Mouse (Mus musculus) intestine, embryonic 14.5 days (tissue): ENCODE measurements around the gene Itfg2. TPM values are rescaled to one million over a fixed set of nuclear protein-coding genes. Genes with fewer than 3 reads are reported as not detected.
A peak's percentile ranks its signal among the peaks of the same experiment; 100 is the strongest.

Experiments used
- ATAC-seq: fragments of 200-750 bp; cut with Nextera tagmentation; replicated peaks from 2 replicates; pipeline ENCODE4 v1.8.0; 2017; ENCODE audit warnings: low read depth, moderate number of reproducible peaks, moderate TSS enrichment, moderate library complexity; ENCODE audit not compliant: low FRiP score, low TSS enrichment
- DNase-seq: peaks from one replicate; pipeline ENCODE4 v3.0.0-alpha.2; 2018; ENCODE audit warnings: low spot score
- H3K27ac ChIP-seq: fragments of 300-500 bp; sonication (generic); 2 replicates; pipeline ENCODE4 v1.5.1; 2014; ENCODE audit warnings: low read depth, mild to moderate bottlenecking, control low read depth
- H3K27me3 ChIP-seq: fragments of 300-500 bp; sonication (generic); replicated peaks from 2 replicates; pipeline ENCODE4 v1.6.1; 2014; ENCODE audit warnings: low read length, control low read depth; ENCODE audit not compliant: control insufficient read depth, insufficient read depth
- H3K36me3 ChIP-seq: fragments of 300-500 bp; sonication (generic); 2 replicates; pipeline ENCODE4 v1.6.1; 2014; ENCODE audit warnings: low read length, control low read depth; ENCODE audit not compliant: control insufficient read depth, insufficient read depth
- H3K4me1 ChIP-seq: fragments of 300-500 bp; sonication (generic); replicated peaks from 2 replicates; pipeline ENCODE4 v1.6.1; 2014; ENCODE audit warnings: low read length, control low read depth, mixed read lengths; ENCODE audit not compliant: control insufficient read depth, insufficient read depth
- H3K4me2 ChIP-seq: fragments of 300-500 bp; sonication (generic); 2 replicates; pipeline ENCODE4 v1.6.1; 2014; ENCODE audit warnings: low read length
- H3K4me3 ChIP-seq: fragments of 300-500 bp; sonication (generic); 2 replicates; pipeline ENCODE4 v1.5.1; 2014; ENCODE audit warnings: low read depth, low read length, control low read depth, mixed read lengths
- H3K9ac ChIP-seq: fragments of 300-500 bp; sonication (generic); 2 replicates; pipeline ENCODE4 v1.6.1; 2014; ENCODE audit warnings: mild to moderate bottlenecking, low read length
- H3K9me3 ChIP-seq: fragments of 300-500 bp; sonication (generic); 2 replicates; pipeline ENCODE4 v1.6.1; 2016; ENCODE audit warnings: low read length, control low read depth; ENCODE audit not compliant: control insufficient read depth
- WGBS: fragments of 180-500 bp; shearing (Covaris S2); extraction: QIAGEN DNeasy Blood & Tissue Kit; methylation state at CpG from one replicate; pipeline ENCODE4 v1.1.7; 2014; 5-methylcytosine and 5-hydroxymethylcytosine counted together
- polyA plus RNA-seq: library from polyadenylated mRNA; unstranded; fragments of >200 nt; fragmentation: Nextera tagmentation; extraction: Ambion mirVana; gene quantifications from 2 replicates; pipeline ENCODE4 v1.2.1, GENCODE M21; 2014

The Itfg2 gene
- polyA plus RNA-seq, 1 experiment from 2014 or later: 35.9 TPM

DNA sequence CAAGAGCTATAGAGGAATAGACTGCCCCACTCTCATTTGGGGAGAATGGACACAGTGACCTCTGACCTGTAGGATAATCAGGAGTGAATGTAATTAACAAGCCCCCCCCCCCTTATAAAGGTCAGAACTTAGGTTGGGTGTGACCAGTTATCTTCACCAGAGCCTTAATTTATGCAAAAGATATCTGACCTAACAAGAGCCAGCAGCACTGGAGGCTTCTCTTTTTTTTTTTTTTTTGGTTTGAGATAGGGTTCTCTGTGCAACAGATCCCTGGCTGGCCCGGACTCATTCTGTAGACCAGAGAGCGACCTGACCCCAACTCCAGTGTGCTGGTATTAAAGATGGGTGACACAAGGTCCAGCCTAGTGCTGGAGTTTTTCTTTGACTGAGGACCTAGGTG, 4.6 kb upstream of the Itfg2 start:
- H3K27me3 ChIP-seq: no peaks in the 10 kb centered on the region
- H3K4me1 ChIP-seq: 0 out of 2 replicates have a peak, but pooled peaks cover 3% of the 10 kb centered on the region
- no peak overlapping the region for H3K9ac ChIP-seq
- H3K4me2 ChIP-seq: no peak overlapping the region
- H3K36me3 ChIP-seq: peaks cover 66% of the 10 kb centered on the region
- H3K27ac ChIP-seq: no peak overlapping the region
- H3K4me3 ChIP-seq: no peak overlapping the region
- no peak for DNase-seq
- ATAC-seq: no peak
- 93% methylated on average over 2 of the region's 2 CpGs for WGBS
- H3K9me3 ChIP-seq: no peaks in the 10 kb centered on the region

DNA sequence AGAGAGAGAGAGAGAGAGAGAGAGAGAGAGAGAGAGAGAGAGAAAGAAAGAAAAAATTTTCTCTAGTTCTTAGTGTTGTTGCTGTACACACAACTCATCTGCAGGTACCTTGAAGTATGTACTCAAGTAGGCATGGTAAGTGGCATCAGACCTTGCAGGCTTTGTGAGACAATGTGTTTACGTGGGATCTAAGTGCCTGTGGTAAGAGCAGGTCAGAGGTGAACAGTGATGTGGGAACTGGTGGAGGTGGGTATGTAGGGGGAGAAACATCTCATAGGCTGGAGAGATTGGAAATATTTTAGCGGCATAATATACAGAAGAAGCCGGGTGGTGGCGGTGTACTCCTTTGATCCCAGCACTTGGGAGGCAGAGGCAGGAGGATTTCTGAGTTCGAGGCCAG, 2.8 kb upstream of the Itfg2 start:
- no peaks in the 10 kb centered on the region for H3K9me3 ChIP-seq
- H3K36me3 ChIP-seq: peaks cover 49% of the 10 kb centered on the region
- H3K4me3 ChIP-seq: no peak overlapping the region
- no peak overlapping the region for H3K9ac ChIP-seq
- no peak overlapping the region for H3K27ac ChIP-seq
- H3K4me2 ChIP-seq: no peak overlapping the region
- H3K4me1 ChIP-seq: 0 out of 2 replicates have a peak, but pooled peaks cover 3% of the 10 kb centered on the region
- no peaks in the 10 kb centered on the region for H3K27me3 ChIP-seq
- 90% methylated on average over 5 of the region's 5 CpGs for WGBS
- no peak for DNase-seq
- no peak for ATAC-seq

DNA sequence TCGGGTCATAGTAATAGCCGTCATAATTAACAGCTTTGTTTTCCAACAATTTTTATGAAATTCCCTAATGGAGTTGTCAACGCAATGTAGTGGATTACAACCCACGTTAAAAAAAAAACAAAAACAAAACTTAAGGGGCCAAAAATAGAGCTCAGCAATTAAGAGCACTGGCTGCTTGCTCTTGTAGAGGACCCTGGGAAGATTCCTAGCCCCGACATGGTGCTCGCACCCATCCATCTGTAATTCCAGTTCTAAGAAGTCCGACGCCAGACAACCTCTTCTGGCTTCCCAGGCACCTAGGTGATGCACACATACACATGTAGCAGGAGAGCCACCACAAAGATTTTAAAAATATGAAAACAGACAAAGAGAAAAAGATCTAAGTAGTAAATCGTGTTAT, 315 bp upstream of the Itfg2 start:
- H3K4me1 ChIP-seq: 0 out of 2 replicates have a peak, but pooled peaks cover 3% of the 10 kb centered on the region

DNA sequence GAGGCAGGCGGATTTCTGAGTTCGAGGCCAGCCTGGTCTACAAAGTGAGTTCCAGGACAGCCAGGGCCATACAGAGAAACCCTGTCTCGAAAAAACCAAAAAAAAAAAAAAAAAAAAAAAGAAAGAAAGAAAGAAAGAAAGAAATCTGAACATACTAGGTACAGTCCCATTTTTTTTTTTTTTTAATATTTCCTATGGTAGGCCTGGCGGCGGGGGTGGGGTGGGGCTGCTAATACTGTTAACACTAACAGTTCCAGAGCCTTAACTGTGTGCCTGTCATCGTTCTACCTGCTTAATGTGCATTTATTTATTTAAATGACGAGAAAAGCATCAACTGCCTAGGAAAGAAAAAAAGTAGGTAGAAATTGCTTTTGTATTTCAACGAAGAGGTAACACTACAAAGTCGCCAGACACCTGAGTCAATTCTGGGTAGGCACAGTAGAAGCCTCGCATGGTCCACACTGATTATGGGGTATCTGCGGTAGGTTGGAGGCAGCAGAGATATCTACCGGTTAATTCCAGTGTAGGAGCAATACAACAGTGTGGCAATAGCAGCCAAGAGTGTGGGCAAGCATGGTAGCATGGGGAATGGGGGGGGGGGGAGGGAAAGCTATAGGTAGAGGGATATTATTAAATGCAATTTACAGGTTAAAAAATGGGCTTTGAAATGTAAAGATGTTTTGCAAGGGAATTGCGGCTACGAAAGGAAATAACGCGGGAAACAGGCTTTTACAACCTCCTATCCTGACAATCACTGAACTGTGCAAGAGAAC, 1.0 kb downstream of the Itfg2 start:
- peak overlapping the region; percentile 73 for H3K4me3 ChIP-seq
- ATAC-seq (no peak), DNase-seq (no peak)
- H3K36me3 ChIP-seq: peaks cover 16% of the 10 kb centered on the region; the same call in 1 of the 2 replicates
- H3K27ac ChIP-seq: peak overlapping the region; percentile 93
- 0 out of 2 replicates have a peak, but pooled peaks cover 3% of the 10 kb centered on the region for H3K4me1 ChIP-seq
- H3K4me2 ChIP-seq: peak overlapping the region; percentile 72
- no peaks in the 10 kb centered on the region for H3K9me3 ChIP-seq
- WGBS: 38% methylated on average over 15 of the region's 16 CpGs
- H3K9ac ChIP-seq: peak overlapping the region; percentile 69
- no peaks in the 10 kb centered on the region for H3K27me3 ChIP-seq

More for the DNA sequence above, 315 bp upstream of the Itfg2 start:
- DNase-seq (no peak), ATAC-seq (no peak)
- 21% methylated on average over 9 of the region's 9 CpGs for WGBS
- Histone ChIP-seq H3K4me3 (peak overlapping the region; percentile 73), H3K36me3 (peaks cover 30% of the 10 kb centered on the region), H3K9ac (peak overlapping the region; percentile 69), H3K4me2 (peak overlapping the region; percentile 72), H3K27ac (peak overlapping the region; percentile 93), H3K27me3 (no peaks in the 10 kb centered on the region), H3K9me3 (no peaks in the 10 kb centered on the region)

DNA sequence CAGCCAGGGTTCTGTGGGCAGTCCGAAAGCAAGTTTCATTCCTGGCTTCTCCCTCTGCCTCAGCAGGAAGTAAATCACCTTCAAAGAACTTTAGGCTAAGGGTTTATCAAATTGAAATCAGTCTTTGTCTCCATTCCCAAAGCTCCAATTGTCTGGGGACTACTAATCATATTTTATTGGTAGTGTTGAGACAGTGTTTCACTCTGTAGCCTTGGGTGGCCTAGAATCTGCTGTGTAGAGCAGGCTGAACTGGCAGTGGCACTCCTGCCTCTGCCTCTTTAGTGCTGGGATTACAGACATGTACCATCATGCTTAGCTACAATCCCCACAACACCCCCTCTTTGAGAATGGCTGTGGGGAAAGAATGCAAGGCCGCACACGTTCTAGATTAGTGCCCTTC, 3.3 kb downstream of the Itfg2 start:
- WGBS: 91% methylated on average over 3 of the region's 3 CpGs
- peaks cover 5% of the 10 kb centered on the region; the same call in 1 of the 2 replicates for H3K36me3 ChIP-seq
- H3K4me1 ChIP-seq: 0 out of 2 replicates have a peak, but pooled peaks cover 3% of the 10 kb centered on the region
- no peaks in the 10 kb centered on the region for H3K9me3 ChIP-seq
- no peak overlapping the region for H3K4me3 ChIP-seq
- no peaks in the 10 kb centered on the region for H3K27me3 ChIP-seq
- no peak overlapping the region for H3K4me2 ChIP-seq
- DNase-seq (no peak), ATAC-seq (no peak)
- no peak overlapping the region for H3K27ac ChIP-seq
- no peak overlapping the region for H3K9ac ChIP-seq

DNA sequence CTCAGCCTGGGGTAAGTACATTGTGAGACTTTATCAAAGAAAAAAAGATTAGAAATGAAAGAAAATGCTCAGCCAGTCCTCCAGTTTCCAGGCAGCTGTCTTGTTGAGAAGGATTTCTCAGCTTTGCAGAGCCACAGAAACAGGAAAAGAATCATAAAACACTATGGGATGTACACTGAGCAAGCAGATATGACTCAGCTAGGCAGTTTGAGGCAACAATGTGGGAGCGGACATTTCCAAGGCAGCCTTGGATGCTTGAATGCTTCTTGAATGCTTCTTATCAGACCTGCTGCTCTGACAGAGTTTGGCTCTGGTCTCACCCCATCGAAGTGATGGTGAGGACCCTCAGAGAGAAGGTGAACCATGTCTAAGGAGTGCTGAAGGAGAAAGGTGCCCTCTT, 3.7 kb downstream of the Itfg2 start:
- H3K36me3 ChIP-seq: peaks cover 5% of the 10 kb centered on the region; the same call in 1 of the 2 replicates
- H3K4me3 ChIP-seq: no peak overlapping the region
- no peak for ATAC-seq
- no peak for DNase-seq
- 0 out of 2 replicates have a peak, but pooled peaks cover 3% of the 10 kb centered on the region for H3K4me1 ChIP-seq
- H3K27ac ChIP-seq: 0 out of 2 replicates have a peak overlapping the region, but pooled peaks have one; percentile 22
- H3K9ac ChIP-seq: no peak overlapping the region
- no peaks in the 10 kb centered on the region for H3K9me3 ChIP-seq
- H3K4me2 ChIP-seq: no peak overlapping the region
- 74% methylated on average over 2 of the region's 2 CpGs for WGBS
- H3K27me3 ChIP-seq: no peaks in the 10 kb centered on the region

DNA sequence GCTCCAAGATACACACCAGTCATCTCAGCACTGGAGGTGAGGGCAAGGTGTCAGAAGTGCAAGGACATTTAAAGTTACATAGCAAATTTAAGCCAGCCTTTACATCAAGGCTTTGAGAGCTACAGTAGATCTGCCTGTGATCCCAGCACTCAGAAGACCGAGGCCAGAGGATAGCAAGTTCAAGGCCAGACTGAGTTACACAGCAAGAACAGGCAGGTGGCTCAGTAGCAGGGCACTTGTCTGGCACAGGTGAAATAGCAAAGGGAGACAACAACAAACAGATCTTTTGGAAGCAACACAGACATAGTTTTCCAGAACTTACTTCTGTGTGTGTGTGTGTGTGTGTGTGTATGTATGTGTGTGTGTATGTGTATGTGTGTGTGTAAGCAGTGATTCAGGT, 6.7 kb downstream of the Itfg2 start:
- DNase-seq: no peak
- Histone ChIP-seq H3K36me3 (peaks cover 13% of the 10 kb centered on the region), H3K4me3 (no peak overlapping the region), H3K4me1 (no peaks in the 10 kb centered on the region), H3K4me2 (no peak overlapping the region), H3K27me3 (no peaks in the 10 kb centered on the region), H3K9me3 (no peaks in the 10 kb centered on the region), H3K9ac (no peak overlapping the region), H3K27ac (no peak overlapping the region)
- WGBS: 89% methylated on average over 1 of the region's 1 CpGs
- ATAC-seq: no peak

DNA sequence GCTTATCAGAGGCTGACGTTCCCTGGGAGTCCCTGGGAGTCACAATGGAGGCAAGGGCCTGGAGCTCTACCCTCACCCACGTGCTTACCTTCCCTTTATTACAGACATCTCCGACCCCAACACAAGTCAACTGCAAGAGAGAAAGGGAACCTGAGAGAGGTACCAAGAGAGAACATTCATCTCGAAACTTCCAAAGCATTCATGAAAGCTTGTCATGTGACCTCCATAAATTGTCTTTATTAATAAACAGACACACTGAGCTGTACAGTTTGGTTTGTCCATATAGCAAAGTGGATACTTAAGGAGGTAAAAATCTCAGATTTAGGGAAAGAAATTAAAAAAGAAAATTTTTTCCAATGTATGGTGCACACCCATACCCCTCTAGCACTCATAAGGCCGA, 8.6 kb downstream of the Itfg2 start:
- no peak for DNase-seq
- H3K4me3 ChIP-seq: no peak overlapping the region
- 85% methylated on average over 5 of the region's 5 CpGs for whole genome bisulfite sequencing
- no peak overlapping the region for H3K4me2 ChIP-seq
- H3K27ac ChIP-seq: no peak overlapping the region
- peaks cover 32% of the 10 kb centered on the region for H3K36me3 ChIP-seq
- no peak overlapping the region for H3K9ac ChIP-seq
- H3K27me3 ChIP-seq: no peaks in the 10 kb centered on the region
- ATAC-seq: no peak
- H3K9me3 ChIP-seq: no peaks in the 10 kb centered on the region
- no peaks in the 10 kb centered on the region for H3K4me1 ChIP-seq

DNA sequence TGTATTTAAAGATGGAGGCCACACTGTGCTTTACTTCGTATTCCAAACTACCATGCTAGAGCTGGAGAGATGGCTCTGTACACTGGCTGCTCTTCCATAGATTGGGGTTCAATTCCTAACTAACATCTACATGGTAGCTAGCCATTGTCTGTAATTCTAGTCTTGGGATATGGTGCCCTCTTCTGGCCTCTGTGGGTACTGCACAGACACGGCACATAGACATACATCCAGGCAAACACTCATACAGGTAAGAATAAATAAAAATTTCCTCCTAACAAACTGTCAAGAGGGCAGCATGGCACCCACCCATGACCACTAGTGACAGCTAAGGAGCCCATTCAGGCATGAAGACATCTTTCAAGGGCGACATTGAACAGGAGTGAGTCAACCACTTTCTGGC, 13.6 kb downstream of the Itfg2 start:
- peaks cover 71% of the 10 kb centered on the region for H3K36me3 ChIP-seq

More for the DNA sequence above, 13.6 kb downstream of the Itfg2 start:
- ATAC-seq (peak; percentile 48; the same call in 1 of the 2 replicates), DNase-seq (peak; percentile 98)
- Histone ChIP-seq H3K4me1 (no peaks in the 10 kb centered on the region), H3K9ac (no peak overlapping the region), H3K27me3 (no peaks in the 10 kb centered on the region), H3K4me3 (no peak overlapping the region), H3K9me3 (no peaks in the 10 kb centered on the region), H3K4me2 (no peak overlapping the region), H3K27ac (no peak overlapping the region)
- 12% methylated on average over 3 of the region's 3 CpGs for WGBS
